ENCODE assay signal across 1 mouse cellular context in the genomic region with DNA sequence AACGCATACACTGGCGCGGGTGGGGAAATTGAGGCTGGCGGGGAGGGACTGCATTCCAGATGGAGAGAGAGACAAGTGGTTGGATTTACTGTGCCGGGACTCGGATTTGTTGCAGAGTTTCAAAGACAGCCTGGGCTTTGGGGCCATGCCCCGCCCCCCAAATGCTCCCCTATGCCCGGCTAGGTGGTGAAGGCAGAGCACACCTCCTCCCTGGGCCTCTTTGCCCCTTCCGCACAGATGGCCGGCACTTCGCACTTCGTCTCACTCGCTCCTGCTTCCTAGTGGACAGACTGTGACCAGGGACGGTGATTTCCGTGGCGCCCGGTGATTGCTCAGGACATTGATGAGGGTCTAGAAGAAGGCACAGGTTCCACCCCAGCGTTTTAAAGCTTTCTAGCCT.
A peak's percentile ranks its signal among the peaks of the same experiment; 100 is the strongest.
TF ChIP-seq lines count a peak whose summit lies in the region.

No protein-coding gene starts in this region.

TF ChIP-seq in MEL, 35 proteins besides CTCF, POLR2A, EP300 and RAD21:
- TF ChIP-seq MYB (IDR thresholded peaks at IDR 0.05; ENCODE audit: low read depth, low read length): no peak
- TF ChIP-seq SIN3A (IDR thresholded peaks at IDR 0.05; ENCODE audit: low read length): no peak
- no peak for TF ChIP-seq MAFK (IDR thresholded peaks at IDR 0.05; ENCODE audit: borderline replicate concordance, low read depth, low read length)
- TF ChIP-seq USF2 (IDR thresholded peaks at IDR 0.05; ENCODE audit: borderline replicate concordance in 1 of 2, insufficient read depth in 1 of 2, low read depth in 1 of 2, low read length in 2 of 2): no peak
- no peak for TF ChIP-seq GABPA (IDR thresholded peaks at IDR 0.05; ENCODE audit: low read depth, low read length)
- 0 out of 2 replicates have a peak, but pooled peaks have one; percentile 0 for TF ChIP-seq MXI1 (IDR thresholded peaks at IDR 0.05; ENCODE audit: low read depth, low read length)
- no peak for TF ChIP-seq ZKSCAN1 (IDR thresholded peaks at IDR 0.05; ENCODE audit: low read depth, low read length)
